Mouse (Mus musculus): ENCODE measurements around the gene Atrip. TPM values are rescaled to one million over a fixed set of nuclear protein-coding genes. Genes with fewer than 3 reads are reported as not detected.

Gene Atrip
- total and polyA plus RNA-seq, 2 experiments from 2014 or later: 34.6 to 45.2 TPM

DNA sequence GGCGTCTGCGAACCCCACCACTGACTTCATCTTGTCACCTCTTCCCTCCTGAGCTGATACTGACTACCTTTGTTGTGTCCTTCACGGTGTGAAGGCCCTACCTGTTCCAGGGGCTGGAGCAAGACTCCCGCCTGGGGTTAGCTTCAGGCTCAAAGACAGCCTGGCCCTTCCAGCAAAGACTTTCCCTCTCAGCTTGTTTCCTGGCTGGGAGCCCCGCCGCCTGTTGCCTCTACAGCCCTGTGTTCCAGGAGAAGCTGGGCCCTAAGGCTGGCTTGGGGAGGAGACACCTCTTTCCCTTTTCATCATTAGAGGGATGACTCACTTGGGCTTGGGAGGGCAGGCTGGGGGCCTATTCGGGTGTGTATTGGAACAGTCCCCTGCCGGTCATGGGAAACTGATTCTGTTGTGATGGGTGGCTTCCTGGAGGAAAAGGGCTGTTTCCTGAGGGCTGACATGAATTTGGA, 35.0 kb downstream of the Atrip start:
- peak overlapping the region; percentile 90 for H3K4me2 ChIP-seq (ENCODE audit: low read depth)
- H3K4me3 ChIP-seq (ENCODE audit: low read depth, low read length): peak overlapping the region; percentile 54
- peak overlapping the region; percentile 53 for H3K9ac ChIP-seq
- DNase-seq: no peak
- H3K36me3 ChIP-seq (ENCODE audit: insufficient read depth): no peaks in the 10 kb centered on the region
- no peaks in the 10 kb centered on the region for H3K27me3 ChIP-seq (ENCODE audit: insufficient read depth, low read length)
- 28% methylated on average over 8 of the region's 8 CpGs for WGBS
- 0 out of 2 replicates have a peak, but pooled peaks have one; percentile 1 for TF ChIP-seq CTCF (IDR thresholded peaks at IDR 0.05; ENCODE audit: low read depth)
- H3K27ac ChIP-seq (ENCODE audit: low read depth, low read length): 0 out of 2 replicates have a peak overlapping the region, but pooled peaks have one; percentile 41
- peak; percentile 10; the same call in 1 of the 2 replicates for ATAC-seq
- no peaks in the 10 kb centered on the region for H3K9me3 ChIP-seq (ENCODE audit: low read length)
- 0 out of 2 replicates have a peak, but pooled peaks cover 2% of the 10 kb centered on the region for H3K4me1 ChIP-seq (ENCODE audit: insufficient read depth)

DNA sequence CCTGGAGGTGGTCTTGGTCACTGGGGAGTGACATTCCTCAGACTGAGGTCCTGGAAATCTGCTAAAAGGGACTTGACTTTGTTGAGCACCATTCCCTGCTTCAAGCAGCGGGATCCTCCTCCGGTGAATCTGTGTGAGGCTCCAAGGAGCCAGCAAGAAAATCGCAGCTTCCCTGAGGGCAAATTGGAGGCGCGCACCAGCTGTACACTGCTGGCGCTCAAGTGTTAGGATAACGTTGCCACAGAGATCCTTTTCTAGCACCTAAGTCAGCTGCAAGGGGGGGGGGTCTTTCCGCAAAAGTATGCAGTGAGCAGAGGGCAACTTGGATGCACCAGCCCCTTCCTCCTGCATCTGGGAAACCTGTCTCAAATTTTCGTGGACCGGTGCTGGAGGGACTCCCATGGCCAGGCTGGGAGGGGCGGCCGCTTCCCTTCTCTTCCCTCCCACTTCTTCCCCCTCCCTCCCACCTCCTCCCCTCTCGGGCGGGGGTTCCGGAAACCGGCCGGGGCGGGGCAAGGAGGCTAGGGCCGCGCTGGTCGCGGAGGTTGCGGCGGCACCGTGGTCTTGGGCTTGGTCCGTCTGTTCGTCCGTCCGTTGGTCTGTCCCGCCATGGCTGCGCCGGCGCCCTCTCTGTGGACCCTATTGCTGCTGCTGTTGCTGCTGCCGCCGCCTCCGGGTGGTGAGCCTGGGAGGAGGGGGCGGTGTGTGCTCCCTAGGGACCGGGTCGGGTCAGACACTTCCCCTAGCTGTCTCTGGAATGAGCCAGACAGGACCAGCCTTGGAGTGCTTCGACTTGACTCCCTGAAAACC, 35.6 kb downstream of the Atrip start, which contains the start of gene Shisa5:
Gene Shisa5 (plus strand): TSS at position 480 of the 810 bp plus-strand sequence.
- H3K4me3 ChIP-seq (ENCODE audit: low read depth, low read length): peak within 1 kb of the TSS; percentile 54
- TF ChIP-seq CTCF (IDR thresholded peaks at IDR 0.05; ENCODE audit: low read depth): no peak; the same call in 1 of the 2 replicates
- peak within 1 kb of the TSS; percentile 53 for H3K9ac ChIP-seq
- H3K4me2 ChIP-seq (ENCODE audit: low read depth): peak within 1 kb of the TSS; percentile 90
- H3K9me3 ChIP-seq (ENCODE audit: low read length): no peaks in the 10 kb centered on the region
- no peaks in the 10 kb centered on the region for H3K27me3 ChIP-seq (ENCODE audit: insufficient read depth, low read length)
- H3K4me1 ChIP-seq (ENCODE audit: insufficient read depth): 0 out of 2 replicates have a peak, but pooled peaks cover 2% of the 10 kb centered on the region
- ATAC-seq: peak; percentile 78
- peak; percentile 36 for DNase-seq
- 0 out of 2 replicates have a peak within 1 kb of the TSS, but pooled peaks have one; percentile 41 for H3K27ac ChIP-seq (ENCODE audit: low read depth, low read length)
- WGBS: 2% methylated on average over 38 of the region's 40 CpGs
- no peaks in the 10 kb centered on the region for H3K36me3 ChIP-seq (ENCODE audit: insufficient read depth)

DNA sequence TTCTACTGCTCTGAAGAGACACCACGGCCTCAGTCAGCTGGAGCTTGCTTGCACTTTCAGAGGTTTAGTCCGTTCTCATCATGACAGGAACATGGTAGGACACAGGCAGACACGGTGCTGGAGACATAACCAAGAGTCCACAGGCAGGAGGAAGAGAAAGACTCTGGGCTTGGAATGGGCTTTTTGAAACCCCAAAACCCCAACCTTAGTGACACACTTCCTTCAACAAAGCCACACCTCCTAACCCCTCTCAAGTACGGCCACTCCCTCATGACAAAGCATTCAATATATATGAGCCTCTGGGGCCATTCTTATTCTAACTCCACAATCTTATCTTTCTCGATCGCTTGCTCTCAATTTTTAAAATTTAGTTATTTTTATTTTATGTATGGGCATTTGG, 41.5 kb downstream of the Atrip start:
- Histone ChIP-seq H3K4me2 (ENCODE audit: low read depth) (no peak overlapping the region), H3K9ac (no peak overlapping the region), H3K4me1 (ENCODE audit: insufficient read depth) (no peaks in the 10 kb centered on the region), H3K27ac (ENCODE audit: low read depth, low read length) (no peak overlapping the region), H3K4me3 (ENCODE audit: low read depth, low read length) (no peak overlapping the region), H3K9me3 (ENCODE audit: low read length) (no peaks in the 10 kb centered on the region), H3K36me3 (ENCODE audit: insufficient read depth) (peaks cover 17% of the 10 kb centered on the region; the same call in 1 of the 2 replicates), H3K27me3 (ENCODE audit: insufficient read depth, low read length) (no peaks in the 10 kb centered on the region)
- no peak for ATAC-seq
- TF ChIP-seq CTCF (IDR thresholded peaks at IDR 0.05; ENCODE audit: low read depth): no peak
- no peak for DNase-seq
- 84% methylated on average over 6 of the region's 6 CpGs for WGBS

DNA sequence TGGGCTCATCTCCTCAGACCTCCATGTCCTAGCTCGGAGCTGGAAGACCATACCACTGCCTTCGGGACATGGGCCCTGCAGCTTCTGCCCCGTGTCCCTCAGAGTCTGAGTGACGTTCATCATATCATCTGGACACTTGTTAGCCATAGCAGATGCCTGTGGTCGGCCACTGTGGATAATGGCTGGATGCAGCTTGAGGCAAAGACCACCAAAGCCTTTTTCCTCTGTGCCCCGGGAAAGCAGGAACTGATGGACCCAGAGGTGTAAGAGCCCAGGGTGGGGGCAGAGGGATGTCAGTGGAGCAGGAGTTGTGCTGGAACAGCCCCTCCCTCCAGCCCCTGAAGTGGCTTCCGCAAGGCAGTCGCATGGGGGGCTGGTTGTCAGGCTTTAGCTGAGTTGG, 42.2 kb downstream of the Atrip start:
- no peak for TF ChIP-seq CTCF (IDR thresholded peaks at IDR 0.05; ENCODE audit: low read depth)
- Histone ChIP-seq H3K4me2 (ENCODE audit: low read depth) (no peak overlapping the region), H3K4me3 (ENCODE audit: low read depth, low read length) (no peak overlapping the region), H3K27ac (ENCODE audit: low read depth, low read length) (no peak overlapping the region), H3K4me1 (ENCODE audit: insufficient read depth) (no peaks in the 10 kb centered on the region), H3K27me3 (ENCODE audit: insufficient read depth, low read length) (no peaks in the 10 kb centered on the region), H3K36me3 (ENCODE audit: insufficient read depth) (peaks cover 21% of the 10 kb centered on the region), H3K9ac (no peak overlapping the region), H3K9me3 (ENCODE audit: low read length) (no peaks in the 10 kb centered on the region)
- ATAC-seq (no peak), DNase-seq (no peak)
- 88% methylated on average over 8 of the region's 8 CpGs for WGBS

DNA sequence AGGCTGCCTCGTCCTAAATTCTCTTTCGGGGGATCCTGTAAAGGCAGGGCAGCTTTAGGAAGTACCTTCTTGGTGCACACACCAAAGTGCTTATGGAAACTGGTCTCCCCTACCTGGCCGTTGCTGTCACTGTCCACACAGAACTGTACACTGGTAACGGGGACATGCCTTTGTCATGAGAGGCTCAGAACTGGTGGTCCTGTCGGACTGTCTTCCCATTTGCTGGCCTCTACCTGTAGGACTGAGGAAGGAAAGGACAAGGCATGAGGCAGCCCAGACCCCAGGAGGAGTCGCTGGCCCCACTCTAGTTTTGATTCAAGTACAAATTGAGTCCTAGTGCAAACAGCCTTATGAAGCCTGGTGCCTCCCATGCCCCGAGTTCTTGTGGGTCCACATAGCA, 42.9 kb downstream of the Atrip start:
- Histone ChIP-seq H3K36me3 (ENCODE audit: insufficient read depth) (peaks cover 26% of the 10 kb centered on the region), H3K4me2 (ENCODE audit: low read depth) (no peak overlapping the region), H3K9me3 (ENCODE audit: low read length) (no peaks in the 10 kb centered on the region), H3K4me1 (ENCODE audit: insufficient read depth) (no peaks in the 10 kb centered on the region), H3K9ac (no peak overlapping the region), H3K27me3 (ENCODE audit: insufficient read depth, low read length) (no peaks in the 10 kb centered on the region), H3K27ac (ENCODE audit: low read depth, low read length) (no peak overlapping the region), H3K4me3 (ENCODE audit: low read depth, low read length) (no peak overlapping the region)
- 94% methylated on average over 7 of the region's 7 CpGs for WGBS
- DNase-seq (no peak), ATAC-seq (no peak)
- TF ChIP-seq CTCF (IDR thresholded peaks at IDR 0.05; ENCODE audit: low read depth): no peak

DNA sequence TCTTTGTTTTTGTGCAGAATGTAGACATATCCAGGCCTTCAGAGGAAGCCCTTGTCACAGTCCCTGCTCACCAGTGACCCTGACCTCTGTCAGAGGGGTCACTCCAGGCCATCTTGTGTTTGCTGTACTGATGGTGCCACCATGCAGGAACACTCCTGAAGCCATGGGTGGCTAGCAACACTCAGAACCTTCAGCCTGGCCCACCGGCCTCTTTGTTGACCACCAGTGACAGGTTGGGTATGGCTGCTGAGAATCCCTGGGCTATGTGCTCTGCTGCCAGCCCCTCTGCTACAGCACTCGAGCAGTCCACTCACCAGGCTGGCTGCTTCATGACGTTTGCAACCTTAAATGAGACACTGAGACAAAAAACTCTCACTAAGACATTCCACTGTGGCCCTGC, 43.6 kb downstream of the Atrip start:
- no peak for TF ChIP-seq CTCF (IDR thresholded peaks at IDR 0.05; ENCODE audit: low read depth)
- H3K9me3 ChIP-seq (ENCODE audit: low read length): no peaks in the 10 kb centered on the region
- no peak overlapping the region for H3K4me2 ChIP-seq (ENCODE audit: low read depth)
- no peaks in the 10 kb centered on the region for H3K4me1 ChIP-seq (ENCODE audit: insufficient read depth)
- DNase-seq (no peak), ATAC-seq (no peak)
- 77% methylated on average over 3 of the region's 3 CpGs for WGBS
- H3K9ac ChIP-seq: no peak overlapping the region
- no peak overlapping the region for H3K27ac ChIP-seq (ENCODE audit: low read depth, low read length)
- H3K27me3 ChIP-seq (ENCODE audit: insufficient read depth, low read length): no peaks in the 10 kb centered on the region
- peaks cover 26% of the 10 kb centered on the region for H3K36me3 ChIP-seq (ENCODE audit: insufficient read depth)
- H3K4me3 ChIP-seq (ENCODE audit: low read depth, low read length): no peak overlapping the region

DNA sequence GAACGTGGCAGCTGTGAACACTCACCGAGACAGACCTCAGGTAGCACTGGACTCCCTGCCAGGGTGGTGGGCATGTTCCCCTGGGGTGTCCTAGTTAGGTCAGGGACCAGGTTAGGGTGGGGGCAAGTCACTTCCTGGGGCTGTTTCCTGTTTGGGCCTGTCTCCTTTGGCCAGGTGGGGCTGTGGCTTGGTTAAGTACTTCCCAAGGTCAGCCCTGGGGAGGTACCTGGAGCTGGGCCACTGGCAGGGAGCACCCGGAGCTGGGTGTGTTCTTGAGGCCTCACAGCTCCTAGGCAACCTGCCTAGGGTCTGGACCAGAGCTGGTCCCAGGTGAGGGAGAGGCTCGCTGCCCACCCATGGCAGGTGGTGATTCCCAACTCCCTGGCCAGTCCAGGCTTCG, 45.0 kb downstream of the Atrip start:
- Histone ChIP-seq H3K27ac (ENCODE audit: low read depth, low read length) (no peak overlapping the region), H3K4me1 (ENCODE audit: insufficient read depth) (no peaks in the 10 kb centered on the region), H3K36me3 (ENCODE audit: insufficient read depth) (peaks cover 36% of the 10 kb centered on the region), H3K9ac (no peak overlapping the region), H3K4me2 (ENCODE audit: low read depth) (no peak overlapping the region), H3K27me3 (ENCODE audit: insufficient read depth, low read length) (no peaks in the 10 kb centered on the region), H3K9me3 (ENCODE audit: low read length) (no peaks in the 10 kb centered on the region), H3K4me3 (ENCODE audit: low read depth, low read length) (no peak overlapping the region)
- ATAC-seq (no peak), DNase-seq (no peak)
- WGBS: 89% methylated on average over 5 of the region's 5 CpGs
- TF ChIP-seq CTCF (IDR thresholded peaks at IDR 0.05; ENCODE audit: low read depth): no peak

Measured in forebrain, postnatal 0 days (tissue).